Mouse (Mus musculus) kidney, embryonic 15.5 days (tissue): ENCODE results near the gene Pde1a. TPM values are rescaled to one million over a fixed set of nuclear protein-coding genes. Genes with fewer than 3 reads are reported as not detected.

ENCODE experiments used
- ATAC-seq: fragments of 200-750 bp; cut with Nextera tagmentation; replicated peaks from 2 replicates; pipeline ENCODE4 v1.8.0; 2017; ENCODE audit warnings: moderate TSS enrichment; ENCODE audit not compliant: low FRiP score
- H3K27ac ChIP-seq: fragments of 300-500 bp; sonication (generic); 2 replicates; pipeline ENCODE4 v1.5.1; 2015; ENCODE audit warnings: mild to moderate bottlenecking, inconsistent platforms
- H3K27me3 ChIP-seq: fragments of 300-500 bp; sonication (generic); 2 replicates; pipeline ENCODE4 v1.6.1; 2015; ENCODE audit warnings: inconsistent platforms
- H3K36me3 ChIP-seq: fragments of 300-500 bp; sonication (generic); 2 replicates; pipeline ENCODE4 v1.6.1; 2015; ENCODE audit warnings: inconsistent platforms
- H3K4me1 ChIP-seq: fragments of 300-500 bp; sonication (generic); 2 replicates; pipeline ENCODE4 v1.6.1; 2015; ENCODE audit warnings: inconsistent platforms
- H3K4me2 ChIP-seq: fragments of 300-500 bp; sonication (generic); 2 replicates; pipeline ENCODE4 v1.6.1; 2015; ENCODE audit warnings: moderate library complexity, mild to moderate bottlenecking, inconsistent platforms
- H3K4me3 ChIP-seq: fragments of 300-500 bp; sonication (generic); replicated peaks from 2 replicates; pipeline ENCODE4 v1.5.1; 2015; ENCODE audit warnings: mild to moderate bottlenecking, inconsistent platforms
- H3K9ac ChIP-seq: fragments of 300-500 bp; sonication (generic); 2 replicates; pipeline ENCODE4 v1.6.1; 2015; ENCODE audit warnings: mild to moderate bottlenecking, inconsistent platforms
- H3K9me3 ChIP-seq: fragments of 300-500 bp; sonication (generic); replicated peaks from 2 replicates; pipeline ENCODE4 v1.6.1; 2016; ENCODE audit warnings: inconsistent platforms
- WGBS: fragments of 180-500 bp; shearing (Covaris S2); methylation state at CpG from one replicate; pipeline ENCODE4 v1.1.7; 2015; ENCODE audit warnings: mixed read lengths; 5-methylcytosine and 5-hydroxymethylcytosine counted together
- polyA plus RNA-seq: library from polyadenylated mRNA; unstranded; fragments of >200 nt; fragmentation: Nextera tagmentation; extraction: Ambion mirVana; gene quantifications from 2 replicates; pipeline ENCODE4 v1.2.1, GENCODE M21; 2015

The Pde1a gene
- polyA plus RNA-seq, 1 experiment from 2014 or later, result 20.9 TPM

DNA sequence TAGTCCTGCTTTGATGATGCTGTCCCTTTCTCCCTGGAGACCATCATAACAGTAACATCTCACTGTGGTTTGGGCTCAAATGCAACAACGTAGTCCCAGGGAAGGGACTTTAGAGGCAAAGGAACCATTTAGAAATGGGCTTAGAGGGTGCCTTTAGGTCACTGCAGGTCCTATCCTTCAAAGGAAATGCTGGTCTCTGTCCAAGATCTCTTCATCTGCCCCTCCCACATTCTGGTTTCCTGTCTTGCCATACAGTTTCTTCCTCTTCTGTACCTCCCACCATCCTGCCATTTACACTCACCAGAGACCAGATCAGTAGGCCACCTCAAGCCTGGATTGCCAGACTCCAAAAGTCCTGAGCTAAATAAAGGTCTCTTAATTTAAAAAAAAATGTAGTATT lies 150.3 kb downstream of the Pde1a start:
- Histone ChIP-seq H3K9ac (no peak overlapping the region), H3K36me3 (no peaks in the 10 kb centered on the region), H3K27ac (no peak overlapping the region), H3K4me1 (peaks cover 17% of the 10 kb centered on the region), H3K4me2 (no peak overlapping the region), H3K9me3 (no peaks in the 10 kb centered on the region), H3K4me3 (no peak overlapping the region), H3K27me3 (no peaks in the 10 kb centered on the region)
- 81% methylated on average over 1 of the region's 1 CpGs for WGBS
- no peak for ATAC-seq

DNA sequence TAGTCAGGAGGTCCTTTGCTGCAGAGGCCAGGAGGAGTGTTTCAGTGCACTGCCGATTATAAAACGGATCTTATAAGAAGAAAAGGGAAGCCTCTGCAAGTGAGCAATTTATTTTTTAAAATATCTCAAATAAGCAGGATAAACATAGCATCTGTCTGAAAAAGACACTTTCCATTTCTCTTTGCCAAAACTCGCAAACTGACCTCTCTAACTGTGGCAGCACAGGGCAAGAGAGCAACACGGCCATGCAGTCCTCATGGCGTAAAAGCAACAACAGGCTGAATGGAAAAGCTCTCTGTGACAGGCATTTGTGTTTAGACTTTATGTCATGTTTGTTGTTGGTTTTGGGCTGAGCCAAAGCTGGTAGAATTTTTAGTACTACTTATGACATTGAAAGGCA lies 152.0 kb downstream of the Pde1a start:
- no peaks in the 10 kb centered on the region for H3K27me3 ChIP-seq
- 0 out of 2 replicates have a peak overlapping the region, but pooled peaks have one; percentile 4 for H3K4me2 ChIP-seq
- H3K4me1 ChIP-seq, result peaks cover 12% of the 10 kb centered on the region; the same call in 1 of the 2 replicates
- peak overlapping the region; percentile 60 for H3K27ac ChIP-seq
- no peak overlapping the region for H3K4me3 ChIP-seq
- H3K9me3 ChIP-seq, result no peaks in the 10 kb centered on the region
- no peaks in the 10 kb centered on the region for H3K36me3 ChIP-seq
- 45% methylated on average over 5 of the region's 5 CpGs for WGBS
- ATAC-seq, result no peak
- H3K9ac ChIP-seq, result no peak overlapping the region

- 0 out of 2 replicates have a peak, but pooled peaks have one; percentile 52 for ATAC-seq
- Histone ChIP-seq H3K27me3 (no peaks in the 10 kb centered on the region), H3K27ac (peak overlapping the region; percentile 51; the same call in 1 of the 2 replicates), H3K4me3 (no peak overlapping the region), H3K4me1 (peaks cover 12% of the 10 kb centered on the region; the same call in 1 of the 2 replicates), H3K9ac (no peak overlapping the region), H3K36me3 (no peaks in the 10 kb centered on the region), H3K4me2 (no peak overlapping the region), H3K9me3 (no peaks in the 10 kb centered on the region)
These were observed 153.3 kb downstream of the Pde1a start for GRCm38 (mm10) chr2:79975947-79976346.

DNA sequence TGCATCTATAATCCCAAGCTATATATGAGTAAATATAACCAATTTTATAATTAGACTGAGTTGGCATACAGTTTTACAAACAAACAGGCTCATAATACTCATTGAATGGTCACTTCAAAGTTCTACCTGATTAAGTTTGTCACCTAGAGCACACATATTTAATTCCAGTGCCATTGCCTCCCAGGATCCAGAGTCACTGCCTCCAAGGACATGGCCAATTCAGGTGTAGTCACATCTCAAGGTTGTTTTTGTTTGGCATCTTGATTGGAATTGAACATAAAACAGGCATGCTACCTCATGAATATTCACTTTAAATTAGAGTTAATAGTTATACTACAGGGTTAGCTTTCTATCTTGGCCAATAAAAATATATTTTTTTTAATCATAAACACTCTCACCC lies 157.0 kb downstream of the Pde1a start:
- Histone ChIP-seq H3K4me3 (no peak overlapping the region), H3K27me3 (no peaks in the 10 kb centered on the region), H3K4me2 (no peak overlapping the region), H3K36me3 (no peaks in the 10 kb centered on the region), H3K27ac (no peak overlapping the region), H3K9me3 (no peaks in the 10 kb centered on the region), H3K4me1 (peaks cover 9% of the 10 kb centered on the region; the same call in 1 of the 2 replicates), H3K9ac (no peak overlapping the region)
- ATAC-seq, result no peak

DNA sequence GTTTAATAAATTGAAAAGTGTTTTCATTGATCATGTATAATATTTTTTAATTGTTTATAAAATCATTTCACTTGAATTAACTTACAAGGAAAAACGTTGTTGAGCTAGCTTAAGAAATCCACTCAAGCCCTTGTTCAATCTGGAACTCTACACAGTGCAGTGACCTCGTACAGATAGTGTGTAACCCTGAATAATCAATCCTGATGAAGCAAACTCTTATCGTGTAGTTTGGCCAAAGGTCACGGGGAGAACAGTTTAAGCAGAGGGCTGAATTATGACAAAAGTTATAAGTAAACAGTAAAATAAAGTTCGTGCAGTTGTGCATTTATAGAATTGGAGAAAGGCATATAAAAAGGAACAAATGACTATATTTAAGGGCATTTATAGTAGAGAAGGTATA lies 159.7 kb downstream of the Pde1a start:
- Histone ChIP-seq H3K36me3 (no peaks in the 10 kb centered on the region), H3K27me3 (no peaks in the 10 kb centered on the region), H3K27ac (no peak overlapping the region), H3K9ac (no peak overlapping the region), H3K9me3 (no peaks in the 10 kb centered on the region), H3K4me1 (peaks cover 18% of the 10 kb centered on the region), H3K4me3 (no peak overlapping the region), H3K4me2 (no peak overlapping the region)
- no peak for ATAC-seq
- WGBS, result 65% methylated on average over 5 of the region's 5 CpGs

DNA sequence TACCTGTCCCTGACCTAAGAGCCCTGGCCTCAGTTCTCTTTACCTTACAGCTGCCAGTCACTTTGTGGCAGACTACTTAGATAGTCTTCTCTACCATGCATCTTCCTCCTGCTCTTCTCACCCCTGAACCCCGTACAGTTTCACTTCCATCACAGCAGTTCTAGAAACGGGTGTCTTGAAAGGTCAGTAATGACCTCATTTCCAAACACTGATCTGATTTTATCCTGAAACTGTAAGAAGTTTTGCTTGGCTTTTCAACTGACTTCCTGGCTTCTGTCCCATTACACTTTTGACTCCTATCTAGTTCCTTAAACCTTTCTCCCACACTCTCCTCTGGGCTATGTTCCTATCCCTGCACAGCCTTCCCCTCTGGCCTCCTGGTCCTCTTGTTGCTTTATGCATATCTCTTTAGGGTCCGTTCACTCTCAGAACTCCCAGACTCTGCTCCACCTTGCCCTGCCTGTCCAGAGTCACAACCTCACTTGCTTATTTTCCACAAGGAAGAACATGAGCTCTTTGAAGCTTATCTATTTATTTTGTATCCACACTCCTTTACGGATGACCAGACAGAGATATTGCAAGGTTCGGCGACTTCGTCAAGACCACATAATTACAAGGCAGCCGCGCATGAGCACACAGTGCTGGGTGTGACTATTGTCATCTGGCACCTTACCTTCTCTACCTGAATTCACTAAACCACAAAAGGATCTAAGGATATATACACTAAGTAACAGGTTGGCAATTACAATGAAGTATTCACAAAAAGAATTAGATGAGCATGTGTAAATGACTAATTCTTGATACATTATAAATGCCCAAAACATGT lies 162.4 kb downstream of the Pde1a start:
- Histone ChIP-seq H3K9me3 (no peaks in the 10 kb centered on the region), H3K27me3 (no peaks in the 10 kb centered on the region), H3K27ac (peak overlapping the region; percentile 64), H3K4me3 (no peak overlapping the region), H3K36me3 (no peaks in the 10 kb centered on the region), H3K9ac (no peak overlapping the region), H3K4me1 (peaks cover 18% of the 10 kb centered on the region), H3K4me2 (no peak overlapping the region)
- ATAC-seq, result peak; percentile 85
- 35% methylated on average over 9 of the region's 9 CpGs for WGBS

- 86% methylated on average over 1 of the region's 1 CpGs for WGBS
These were observed 163.2 kb downstream of the Pde1a start for GRCm38 (mm10) chr2:79966086-79966485.

DNA sequence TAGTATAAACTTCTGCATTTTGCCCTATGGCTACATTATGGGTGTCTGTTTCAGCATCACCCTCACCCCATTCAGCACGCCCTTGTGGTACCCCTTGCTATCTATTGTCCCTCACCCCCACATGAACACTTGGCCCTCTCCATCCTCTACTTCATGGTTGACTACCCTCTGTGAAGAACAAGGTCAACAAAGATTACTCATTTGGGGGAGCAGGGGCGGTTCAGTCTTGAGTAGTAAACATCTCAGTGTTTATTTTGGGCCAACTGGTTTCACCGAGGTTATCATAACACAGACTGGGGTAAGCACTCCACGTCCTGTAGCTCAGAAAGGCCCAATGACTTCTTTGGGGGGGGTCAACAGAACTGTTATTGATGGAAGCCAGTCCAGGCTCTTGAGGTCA lies 164.3 kb downstream of the Pde1a start:
- H3K27me3 ChIP-seq, result no peaks in the 10 kb centered on the region
- 25% methylated on average over 4 of the region's 4 CpGs for WGBS

More at GRCm38 (mm10) chr2:79966086-79966485, 163.2 kb downstream of the Pde1a start:
- H3K27me3 ChIP-seq, result no peaks in the 10 kb centered on the region
- peak overlapping the region; percentile 64; the same call in 1 of the 2 replicates for H3K27ac ChIP-seq
- no peak overlapping the region for H3K4me3 ChIP-seq
- H3K9ac ChIP-seq, result no peak overlapping the region
- no peaks in the 10 kb centered on the region for H3K9me3 ChIP-seq
- H3K36me3 ChIP-seq, result no peaks in the 10 kb centered on the region
- H3K4me1 ChIP-seq, result peaks cover 18% of the 10 kb centered on the region
- no peak overlapping the region for H3K4me2 ChIP-seq
- no peak for ATAC-seq

DNA sequence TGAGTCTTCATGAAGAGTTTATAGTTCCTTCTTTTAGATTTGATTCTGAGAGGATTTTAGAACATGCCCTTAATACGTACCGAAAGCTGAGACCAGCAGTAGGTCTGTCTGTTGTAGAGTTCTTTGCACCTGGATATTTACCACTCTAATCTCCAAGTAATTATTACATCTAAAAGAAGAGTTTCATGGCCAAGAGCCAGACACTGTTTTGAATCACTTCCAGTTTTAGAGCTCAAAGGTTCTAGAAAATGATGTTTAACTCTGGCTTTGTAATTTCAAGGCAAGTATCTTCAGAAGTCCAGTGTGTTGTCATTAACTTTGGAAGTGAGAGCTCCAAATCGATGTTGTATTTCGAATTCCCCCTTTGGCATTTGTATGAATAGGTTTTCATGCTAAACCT lies 167.8 kb downstream of the Pde1a start:
- Histone ChIP-seq H3K4me2 (no peak overlapping the region), H3K4me1 (peaks cover 11% of the 10 kb centered on the region), H3K36me3 (no peaks in the 10 kb centered on the region), H3K9ac (no peak overlapping the region), H3K27me3 (no peaks in the 10 kb centered on the region), H3K9me3 (no peaks in the 10 kb centered on the region), H3K4me3 (no peak overlapping the region), H3K27ac (no peak overlapping the region)
- 87% methylated on average over 4 of the region's 4 CpGs for WGBS
- ATAC-seq, result no peak

More for the DNA sequence above, 164.3 kb downstream of the Pde1a start:
- ATAC-seq, result peak; percentile 61
- no peak overlapping the region for H3K4me3 ChIP-seq
- H3K9me3 ChIP-seq, result no peaks in the 10 kb centered on the region
- no peak overlapping the region for H3K4me2 ChIP-seq
- H3K27ac ChIP-seq, result no peak overlapping the region
- H3K4me1 ChIP-seq, result peaks cover 18% of the 10 kb centered on the region
- no peak overlapping the region for H3K9ac ChIP-seq
- H3K36me3 ChIP-seq, result no peaks in the 10 kb centered on the region

GRCm38 (mm10) chr2:79957659-79958340 lies 171.5 kb downstream of the Pde1a start:
- H3K4me3 ChIP-seq, result no peak overlapping the region
- H3K9me3 ChIP-seq, result no peaks in the 10 kb centered on the region
- no peaks in the 10 kb centered on the region for H3K27me3 ChIP-seq
- H3K9ac ChIP-seq, result no peak overlapping the region
- WGBS, result 66% methylated on average over 6 of the region's 6 CpGs
- no peaks in the 10 kb centered on the region for H3K4me1 ChIP-seq
- H3K27ac ChIP-seq, result no peak overlapping the region
- H3K36me3 ChIP-seq, result no peaks in the 10 kb centered on the region
- H3K4me2 ChIP-seq, result no peak overlapping the region
- ATAC-seq, result no peak

DNA sequence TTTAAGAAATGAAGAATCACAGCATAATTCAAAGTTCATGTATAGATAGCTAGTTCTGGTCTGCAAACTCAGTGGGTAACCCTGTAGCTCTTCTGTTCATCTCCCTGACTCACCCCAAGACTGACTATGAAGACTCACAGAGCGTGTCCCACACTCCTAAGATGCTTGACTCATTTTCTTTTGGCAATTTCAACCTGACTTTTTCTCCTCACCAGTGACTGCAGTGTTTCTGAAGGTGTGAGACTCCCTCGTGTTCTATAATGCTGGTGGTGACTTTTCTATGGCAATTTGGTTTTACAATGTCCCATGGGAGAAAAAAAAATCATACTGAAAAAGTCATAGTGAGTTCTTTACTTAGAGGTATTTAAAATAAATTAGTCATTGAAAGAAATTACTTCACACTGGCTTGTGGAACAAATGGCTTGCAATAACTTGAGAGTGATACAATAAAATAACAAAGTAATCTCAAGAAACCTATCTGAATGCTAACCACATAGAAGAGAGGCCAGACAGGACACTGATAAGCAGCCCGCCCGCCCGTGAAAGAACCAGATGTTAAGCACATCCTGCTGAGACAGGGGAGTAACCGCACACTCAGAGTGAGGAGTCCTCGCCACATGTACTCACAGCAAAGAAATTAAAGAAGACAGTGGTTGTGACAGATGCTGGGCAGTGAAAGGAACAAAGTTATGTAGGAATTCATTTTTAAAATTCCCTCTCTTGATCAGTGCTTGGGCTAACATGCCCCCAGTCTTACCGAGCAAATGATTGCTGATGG lies 183.2 kb downstream of the Pde1a start:
- Histone ChIP-seq H3K27ac (no peak overlapping the region), H3K4me2 (no peak overlapping the region), H3K27me3 (no peaks in the 10 kb centered on the region), H3K4me3 (no peak overlapping the region), H3K9me3 (no peaks in the 10 kb centered on the region), H3K4me1 (0 out of 2 replicates have a peak, but pooled peaks cover 3% of the 10 kb centered on the region), H3K9ac (no peak overlapping the region), H3K36me3 (no peaks in the 10 kb centered on the region)
- WGBS, result 45% methylated on average over 8 of the region's 8 CpGs
- no peak for ATAC-seq

GRCm38 (mm10) chr2:79934660-79935059 lies 194.6 kb downstream of the Pde1a start:
- ATAC-seq, result no peak
- H3K4me3 ChIP-seq, result no peak overlapping the region
- H3K4me1 ChIP-seq, result no peaks in the 10 kb centered on the region
- H3K4me2 ChIP-seq, result no peak overlapping the region
- H3K27me3 ChIP-seq, result no peaks in the 10 kb centered on the region
- 37% methylated on average over 5 of the region's 5 CpGs for WGBS
- H3K9ac ChIP-seq, result no peak overlapping the region
- no peaks in the 10 kb centered on the region for H3K9me3 ChIP-seq
- H3K36me3 ChIP-seq, result no peaks in the 10 kb centered on the region
- no peak overlapping the region for H3K27ac ChIP-seq
